Mouse (Mus musculus) stomach, postnatal 0 days (tissue): ENCODE data around the gene Cd37. TPM values are rescaled to one million over a fixed set of nuclear protein-coding genes. Genes with fewer than 3 reads are reported as not detected.

ENCODE experiments used
- ATAC-seq: fragments of 200-750 bp; cut with Nextera tagmentation; 2 replicates; pipeline ENCODE4 v1.8.0; 2017; ENCODE audit not compliant: low FRiP score, low TSS enrichment
- DNase-seq: peaks from one replicate; pipeline ENCODE4 v3.0.0-alpha.2; 2016; ENCODE audit warnings: low spot score
- H3K27ac ChIP-seq: fragments of 300-500 bp; sonication (generic); replicated peaks from 2 replicates; pipeline ENCODE4 v1.5.1; 2014; ENCODE audit warnings: mild to moderate bottlenecking, control low read depth
- H3K27me3 ChIP-seq: fragments of 300-500 bp; sonication (generic); 2 replicates; pipeline ENCODE4 v1.6.1; 2014; ENCODE audit warnings: low read length; ENCODE audit not compliant: control insufficient read depth, insufficient read depth
- H3K36me3 ChIP-seq: fragments of 300-500 bp; sonication (generic); 2 replicates; pipeline ENCODE4 v1.6.1; 2014; ENCODE audit warnings: low read length, mixed read lengths; ENCODE audit not compliant: control insufficient read depth, insufficient read depth
- H3K4me1 ChIP-seq: fragments of 300-500 bp; sonication (generic); replicated peaks from 2 replicates; pipeline ENCODE4 v1.6.1; 2014; ENCODE audit warnings: antibody characterized with exemption; ENCODE audit not compliant: control insufficient read depth, insufficient read depth
- H3K4me2 ChIP-seq: fragments of 300-500 bp; sonication (generic); replicated peaks from 2 replicates; pipeline ENCODE4 v1.6.1; 2014; ENCODE audit warnings: low read depth, mild to moderate bottlenecking, control low read depth, moderate library complexity
- H3K4me3 ChIP-seq: fragments of 300-500 bp; sonication (generic); 2 replicates; pipeline ENCODE4 v1.5.1; 2014; ENCODE audit warnings: low read depth, low read length, control low read depth
- H3K9ac ChIP-seq: fragments of 300-500 bp; sonication (generic); 2 replicates; pipeline ENCODE4 v1.6.1; 2014; ENCODE audit warnings: mild to moderate bottlenecking, low read length, control low read depth, mixed read lengths
- H3K9me3 ChIP-seq: fragments of 300-500 bp; sonication (generic); 2 replicates; pipeline ENCODE4 v1.6.1; 2016; ENCODE audit warnings: low read length; ENCODE audit not compliant: control insufficient read depth
- CTCF ChIP-seq: IDR thresholded peaks from 2 replicates; pipeline ENCODE4 v1.5.1; 2016; ENCODE audit warnings: antibody characterized with exemption, low read depth, mild to moderate bottlenecking, moderate library complexity
- EP300 ChIP-seq: optimal IDR thresholded peaks from 2 replicates; pipeline ENCODE3; 2016; ENCODE audit warnings: antibody characterized with exemption
- WGBS: fragments of 180-500 bp; shearing (Covaris S2); extraction: QIAGEN DNeasy Blood & Tissue Kit; methylation state at CpG from one replicate; pipeline ENCODE4 v1.1.7; 2014; 5-methylcytosine and 5-hydroxymethylcytosine counted together
- polyA plus RNA-seq: library from polyadenylated mRNA; unstranded; fragments of >200 nt; fragmentation: Nextera tagmentation; extraction: Ambion mirVana; gene quantifications from 2 replicates; pipeline ENCODE4 v1.2.1, GENCODE M21; 2015

The Cd37 gene
- polyA plus RNA-seq, 1 experiment from 2014 or later: 1.5 TPM

DNA sequence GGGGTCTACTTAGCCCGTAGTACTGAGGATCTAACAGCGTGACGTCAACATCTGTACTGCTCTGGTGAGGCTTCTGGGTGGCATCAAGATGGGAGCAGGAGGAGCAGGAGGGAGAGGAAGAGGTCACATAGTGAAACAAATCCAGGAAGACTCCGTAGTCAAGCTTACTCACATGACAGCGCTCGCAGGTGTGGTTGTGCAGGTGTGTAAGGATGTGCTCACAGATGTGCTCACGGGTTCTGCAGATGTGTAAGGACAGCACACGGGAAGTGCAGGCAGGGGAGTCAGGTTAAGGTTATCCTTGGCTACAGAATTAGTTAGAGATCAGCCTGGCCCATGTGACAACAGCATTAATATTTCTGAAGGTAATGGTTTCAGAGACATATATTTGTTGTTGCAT lies 14.9 kb upstream of the Cd37 start:
- WGBS: 76% methylated on average over 8 of the region's 8 CpGs
- DNase-seq: no peak

GRCm38 (mm10) chr7:45247666-45248065 lies 8.8 kb upstream of the Cd37 start:
- Histone ChIP-seq H3K4me3 (no peak overlapping the region), H3K36me3 (no peaks in the 10 kb centered on the region), H3K9ac (no peak overlapping the region), H3K27me3 (no peaks in the 10 kb centered on the region), H3K4me2 (no peak overlapping the region), H3K9me3 (no peaks in the 10 kb centered on the region), H3K4me1 (no peaks in the 10 kb centered on the region), H3K27ac (no peak overlapping the region)
- TF ChIP-seq EP300: no peak
- TF ChIP-seq CTCF: peak; percentile 28; the same call in 1 of the 2 replicates
- DNase-seq: no peak
- no peak for ATAC-seq
- WGBS: 45% methylated on average over 3 of the region's 3 CpGs

More for the DNA sequence above, 14.9 kb upstream of the Cd37 start:
- Histone ChIP-seq H3K36me3 (no peaks in the 10 kb centered on the region), H3K27ac (no peak overlapping the region), H3K4me2 (no peak overlapping the region), H3K27me3 (no peaks in the 10 kb centered on the region), H3K9ac (no peak overlapping the region), H3K4me1 (no peaks in the 10 kb centered on the region), H3K4me3 (no peak overlapping the region), H3K9me3 (no peaks in the 10 kb centered on the region)
- no peak for ATAC-seq
- no peak for TF ChIP-seq CTCF
- TF ChIP-seq EP300: no peak

DNA sequence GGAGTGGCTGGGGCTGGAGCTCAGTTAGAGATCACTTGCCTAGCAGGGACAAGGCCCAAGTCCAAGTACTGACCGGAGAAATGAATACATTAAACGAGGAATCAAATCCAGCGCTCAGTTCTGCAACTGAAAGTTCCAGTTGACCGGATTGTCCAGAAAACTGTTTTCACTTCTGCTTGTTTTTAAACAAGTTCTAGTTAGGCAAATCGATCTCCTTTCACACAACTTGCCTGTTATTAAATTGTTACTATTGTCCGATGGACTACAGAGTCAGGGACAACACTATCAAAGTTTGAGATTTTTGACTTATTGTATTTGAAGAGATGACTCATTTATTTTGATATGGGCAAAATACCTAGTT lies 2.5 kb upstream of the Cd37 start:
- Histone ChIP-seq H3K9ac (no peak overlapping the region), H3K36me3 (no peaks in the 10 kb centered on the region), H3K4me3 (no peak overlapping the region), H3K9me3 (no peaks in the 10 kb centered on the region), H3K27me3 (0 out of 2 replicates have a peak, but pooled peaks cover 2% of the 10 kb centered on the region), H3K4me2 (no peak overlapping the region; the same call in 1 of the 2 replicates), H3K27ac (no peak overlapping the region), H3K4me1 (0 out of 2 replicates have a peak, but pooled peaks cover 5% of the 10 kb centered on the region)
- 83% methylated on average over 6 of the region's 6 CpGs for WGBS
- ATAC-seq (no peak), DNase-seq (no peak)
- TF ChIP-seq EP300 (no peak), CTCF (no peak)

DNA sequence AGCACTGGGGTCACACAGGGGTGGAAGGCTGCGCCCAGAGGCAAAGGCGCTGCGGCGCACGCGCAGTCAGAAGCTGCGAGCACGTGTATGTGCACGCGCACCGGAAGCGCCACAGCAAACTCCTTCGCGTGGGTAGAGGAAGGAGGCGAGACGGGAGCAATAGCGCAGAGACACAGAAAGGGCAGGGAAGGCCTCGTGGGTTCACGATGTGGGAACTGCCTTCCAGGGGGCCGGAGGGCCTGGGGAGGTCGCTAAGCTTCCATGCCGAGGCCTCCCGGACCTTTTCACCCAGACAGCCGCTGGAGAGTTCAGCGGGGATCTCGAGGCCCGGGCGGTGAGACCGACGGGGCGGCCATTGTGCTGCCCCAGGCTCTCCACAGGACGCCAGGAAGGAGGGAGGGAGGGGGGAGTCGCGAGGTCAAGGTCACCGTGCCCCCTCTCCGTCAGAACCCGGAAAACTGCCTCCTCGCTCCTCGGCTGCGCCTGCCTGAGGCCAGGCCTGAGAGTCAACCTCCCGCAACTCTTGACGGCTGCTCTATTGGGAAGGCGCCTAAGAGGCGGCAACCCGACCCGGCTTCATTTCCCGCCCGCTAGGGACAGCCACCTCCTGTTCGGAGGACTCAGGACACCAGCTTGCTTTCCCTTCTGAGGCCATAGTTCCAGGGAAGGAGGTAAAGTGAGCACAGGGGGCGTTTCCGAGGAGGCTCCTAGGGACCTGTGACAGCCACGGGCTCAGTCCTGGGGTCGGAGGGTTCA lies 1.9 kb upstream of the Cd37 start, which contains the start of gene Slc6a16:
Slc6a16 (plus strand) TSS at position 453 of the 756 bp plus-strand sequence.
- peak within 1 kb of the TSS; percentile 48 for H3K4me2 ChIP-seq
- DNase-seq (peak; percentile 53), ATAC-seq (peak; percentile 52)
- H3K36me3 ChIP-seq: no peaks in the 10 kb centered on the region
- no peak within 1 kb of the TSS for H3K27ac ChIP-seq
- TF ChIP-seq EP300 (no peak), CTCF (peak; percentile 25; the same call in 1 of the 2 replicates)
- peak within 1 kb of the TSS; percentile 4; the same call in 1 of the 2 replicates for H3K4me3 ChIP-seq
- H3K9ac ChIP-seq: peak within 1 kb of the TSS; percentile 41
- no peaks in the 10 kb centered on the region for H3K9me3 ChIP-seq
- H3K4me1 ChIP-seq: 0 out of 2 replicates have a peak, but pooled peaks cover 5% of the 10 kb centered on the region
- WGBS: 25% methylated on average over 52 of the region's 53 CpGs
- H3K27me3 ChIP-seq: 0 out of 2 replicates have a peak, but pooled peaks cover 2% of the 10 kb centered on the region

GRCm38 (mm10) chr7:45240109-45240508 lies 1.2 kb upstream of the Cd37 start:
- Histone ChIP-seq H3K9ac (no peak overlapping the region), H3K4me3 (no peak overlapping the region), H3K4me2 (no peak overlapping the region), H3K9me3 (no peaks in the 10 kb centered on the region), H3K4me1 (0 out of 2 replicates have a peak, but pooled peaks cover 5% of the 10 kb centered on the region), H3K36me3 (no peaks in the 10 kb centered on the region), H3K27me3 (0 out of 2 replicates have a peak, but pooled peaks cover 2% of the 10 kb centered on the region), H3K27ac (no peak overlapping the region)
- DNase-seq (peak; percentile 11), ATAC-seq (no peak)
- WGBS: 91% methylated on average over 7 of the region's 7 CpGs
- no peak for TF ChIP-seq EP300
- no peak for TF ChIP-seq CTCF
